Mouse (Mus musculus) midbrain, embryonic 15.5 days (tissue): Measurements from ENCODE around the gene Gm45713. TPM values are rescaled to one million over a fixed set of nuclear protein-coding genes. Genes with fewer than 3 reads are reported as not detected.
A peak's percentile ranks its signal among the peaks of the same experiment; 100 is the strongest.
"Not testable (repeated sequence)": the region's sequence is repeated elsewhere in the genome, so short reads cannot be mapped to it uniquely, and the experiment has no call there.

Source experiments
- ATAC-seq: fragments of 200-750 bp; cut with Nextera tagmentation; replicated peaks from 2 replicates; pipeline ENCODE4 v1.8.0; 2017; ENCODE audit warnings: moderate TSS enrichment
- H3K27ac ChIP-seq: fragments of 300-500 bp; sonication (generic); 2 replicates; pipeline ENCODE4 v1.5.1; 2015; ENCODE audit warnings: mild to moderate bottlenecking, inconsistent platforms
- H3K27me3 ChIP-seq: fragments of 300-500 bp; sonication (generic); replicated peaks from 2 replicates; pipeline ENCODE4 v1.6.1; 2015; ENCODE audit warnings: inconsistent platforms
- H3K36me3 ChIP-seq: fragments of 300-500 bp; sonication (generic); replicated peaks from 2 replicates; pipeline ENCODE4 v1.6.1; 2015; ENCODE audit warnings: inconsistent platforms
- H3K4me1 ChIP-seq: fragments of 300-500 bp; sonication (generic); 2 replicates; pipeline ENCODE4 v1.6.1; 2015; ENCODE audit warnings: inconsistent platforms
- H3K4me2 ChIP-seq: fragments of 300-500 bp; sonication (generic); 2 replicates; pipeline ENCODE4 v1.6.1; 2015; ENCODE audit warnings: inconsistent platforms, mild to moderate bottlenecking, moderate library complexity
- H3K4me3 ChIP-seq: fragments of 300-500 bp; sonication (generic); 2 replicates; pipeline ENCODE4 v1.5.1; 2015; ENCODE audit warnings: mild to moderate bottlenecking, inconsistent platforms
- H3K9ac ChIP-seq: fragments of 300-500 bp; sonication (generic); 2 replicates; pipeline ENCODE4 v1.6.1; 2015; ENCODE audit warnings: mild to moderate bottlenecking, inconsistent platforms
- H3K9me3 ChIP-seq: fragments of 300-500 bp; sonication (generic); 2 replicates; pipeline ENCODE4 v1.6.1; 2016; ENCODE audit warnings: inconsistent platforms
- WGBS: fragments of 180-500 bp; shearing (Covaris S2); methylation state at CpG from one replicate; pipeline ENCODE4 v1.1.7; 2015; ENCODE audit warnings: mixed read lengths; 5-methylcytosine and 5-hydroxymethylcytosine counted together
- polyA plus RNA-seq: library from polyadenylated mRNA; unstranded; fragments of >200 nt; fragmentation: Nextera tagmentation; extraction: Ambion mirVana; gene quantifications from 2 replicates; pipeline ENCODE4 v1.2.1, GENCODE M21; 2015

Gm45713 gene
- polyA plus RNA-seq, 1 experiment from 2014 or later, result not detected

- Histone ChIP-seq H3K4me1 (no peaks in the 10 kb centered on the region), H3K4me3 (no peak overlapping the region), H3K27ac (no peak overlapping the region), H3K27me3 (no peaks in the 10 kb centered on the region), H3K36me3 (0 out of 2 replicates have a peak, but pooled peaks cover 5% of the 10 kb centered on the region), H3K9ac (no peak overlapping the region), H3K9me3 (no peaks in the 10 kb centered on the region), H3K4me2 (no peak overlapping the region)
- ATAC-seq, result no peak
- WGBS, result 84% methylated on average over 2 of the region's 2 CpGs
Observed at GRCm38 (mm10) chr7:45113476-45113875, 22.6 kb downstream of the Gm45713 start.

- no peaks in the 10 kb centered on the region for H3K9me3 ChIP-seq
- H3K4me3 ChIP-seq, result no peak overlapping the region
- H3K4me2 ChIP-seq, result no peak overlapping the region
- no peaks in the 10 kb centered on the region for H3K27me3 ChIP-seq
- no peak for ATAC-seq
- WGBS, result 75% methylated on average over 3 of the region's 3 CpGs
- no peaks in the 10 kb centered on the region for H3K36me3 ChIP-seq
- H3K4me1 ChIP-seq, result no peaks in the 10 kb centered on the region
- no peak overlapping the region for H3K27ac ChIP-seq
- H3K9ac ChIP-seq, result no peak overlapping the region
Observed at GRCm38 (mm10) chr7:45112529-45112928, 23.5 kb downstream of the Gm45713 start.

GRCm38 (mm10) chr7:45111940-45112339, 24.1 kb downstream of the Gm45713 start:
- Histone ChIP-seq H3K4me1 (no peaks in the 10 kb centered on the region), H3K27me3 (no peaks in the 10 kb centered on the region), H3K4me2 (no peak overlapping the region), H3K9me3 (no peaks in the 10 kb centered on the region), H3K36me3 (no peaks in the 10 kb centered on the region), H3K9ac (no peak overlapping the region), H3K27ac (no peak overlapping the region), H3K4me3 (no peak overlapping the region)
- WGBS, result 68% methylated on average over 2 of the region's 2 CpGs
- no peak for ATAC-seq

GRCm38 (mm10) chr7:45110089-45110488, 25.9 kb downstream of the Gm45713 start:
- not testable (repeated sequence) for H3K27ac ChIP-seq, H3K9ac ChIP-seq, H3K4me1 ChIP-seq, H3K9me3 ChIP-seq, H3K27me3 ChIP-seq, H3K4me3 ChIP-seq, H3K4me2 ChIP-seq, ATAC-seq, H3K36me3 ChIP-seq
- WGBS, result 87% methylated on average over 4 of the region's 4 CpGs

GRCm38 (mm10) chr7:45107052-45107645, 28.9 kb downstream of the Gm45713 start:
- Histone ChIP-seq H3K27me3 (no peaks in the 10 kb centered on the region), H3K4me3 (no peak overlapping the region), H3K36me3 (no peaks in the 10 kb centered on the region), H3K27ac (no peak overlapping the region), H3K4me1 (no peaks in the 10 kb centered on the region), H3K9ac (no peak overlapping the region), H3K9me3 (no peaks in the 10 kb centered on the region), H3K4me2 (no peak overlapping the region)
- WGBS, result 40% methylated on average over 5 of the region's 5 CpGs
- ATAC-seq, result no peak

GRCm38 (mm10) chr7:45106441-45106840, 29.6 kb downstream of the Gm45713 start:
- 15% methylated on average over 6 of the region's 6 CpGs for WGBS
- Histone ChIP-seq H3K4me1 (no peaks in the 10 kb centered on the region), H3K36me3 (no peaks in the 10 kb centered on the region), H3K9me3 (no peaks in the 10 kb centered on the region), H3K27ac (no peak overlapping the region), H3K4me2 (no peak overlapping the region), H3K4me3 (no peak overlapping the region), H3K27me3 (no peaks in the 10 kb centered on the region), H3K9ac (no peak overlapping the region)
- ATAC-seq, result no peak

- Histone ChIP-seq H3K4me1 (no peaks in the 10 kb centered on the region), H3K4me2 (no peak overlapping the region), H3K9me3 (no peaks in the 10 kb centered on the region), H3K27ac (no peak overlapping the region), H3K36me3 (no peaks in the 10 kb centered on the region), H3K9ac (no peak overlapping the region), H3K27me3 (no peaks in the 10 kb centered on the region), H3K4me3 (no peak overlapping the region)
- 78% methylated on average over 8 of the region's 8 CpGs for WGBS
- ATAC-seq, result no peak
Observed at GRCm38 (mm10) chr7:45105491-45105890, 30.5 kb downstream of the Gm45713 start.

- H3K9me3 ChIP-seq, result no peaks in the 10 kb centered on the region
- 77% methylated on average over 5 of the region's 5 CpGs for WGBS
- no peaks in the 10 kb centered on the region for H3K27me3 ChIP-seq
- no peaks in the 10 kb centered on the region for H3K36me3 ChIP-seq
- ATAC-seq, result no peak
- H3K4me3 ChIP-seq, result no peak overlapping the region
- no peak overlapping the region for H3K27ac ChIP-seq
- no peak overlapping the region for H3K9ac ChIP-seq
- H3K4me2 ChIP-seq, result no peak overlapping the region
- no peaks in the 10 kb centered on the region for H3K4me1 ChIP-seq
Observed at GRCm38 (mm10) chr7:45104941-45105340, 31.1 kb downstream of the Gm45713 start.

GRCm38 (mm10) chr7:45103652-45104180, 32.3 kb downstream of the Gm45713 start, which contains the start of gene Fcgrt:
TSS of gene Fcgrt (minus strand) at chr7:45103851.
- no peaks in the 10 kb centered on the region for H3K4me1 ChIP-seq
- peak within 1 kb of the TSS; percentile 21 for H3K4me2 ChIP-seq
- no peak within 1 kb of the TSS for H3K27ac ChIP-seq
- H3K9me3 ChIP-seq, result no peaks in the 10 kb centered on the region
- 80% methylated on average over 7 of the region's 7 CpGs for WGBS
- no peak within 1 kb of the TSS for H3K4me3 ChIP-seq
- no peak within 1 kb of the TSS for H3K9ac ChIP-seq
- ATAC-seq, result no peak
- no peaks in the 10 kb centered on the region for H3K27me3 ChIP-seq
- H3K36me3 ChIP-seq, result no peaks in the 10 kb centered on the region

- no peaks in the 10 kb centered on the region for H3K27me3 ChIP-seq
- no peak overlapping the region for H3K4me3 ChIP-seq
- no peaks in the 10 kb centered on the region for H3K4me1 ChIP-seq
- no peaks in the 10 kb centered on the region for H3K36me3 ChIP-seq
- WGBS, result 78% methylated on average over 9 of the region's 9 CpGs
- no peak for ATAC-seq
- no peak overlapping the region for H3K9ac ChIP-seq
- H3K4me2 ChIP-seq, result peak overlapping the region; percentile 21
- no peak overlapping the region for H3K27ac ChIP-seq
- no peaks in the 10 kb centered on the region for H3K9me3 ChIP-seq
Observed at GRCm38 (mm10) chr7:45102940-45103585, 33.0 kb downstream of the Gm45713 start.

- WGBS, result 88% methylated on average over 11 of the region's 11 CpGs
- Histone ChIP-seq H3K27ac (no peak overlapping the region), H3K27me3 (no peaks in the 10 kb centered on the region)
Observed at GRCm38 (mm10) chr7:45102441-45102840, 33.6 kb downstream of the Gm45713 start.

GRCm38 (mm10) chr7:45100046-45100445, 36.0 kb downstream of the Gm45713 start:
- no peaks in the 10 kb centered on the region for H3K9me3 ChIP-seq
- H3K4me2 ChIP-seq, result no peak overlapping the region
- no peaks in the 10 kb centered on the region for H3K36me3 ChIP-seq
- no peaks in the 10 kb centered on the region for H3K27me3 ChIP-seq
- WGBS, result 90% methylated on average over 6 of the region's 6 CpGs
- H3K9ac ChIP-seq, result no peak overlapping the region
- no peak overlapping the region for H3K4me3 ChIP-seq
- H3K27ac ChIP-seq, result no peak overlapping the region
- H3K4me1 ChIP-seq, result no peaks in the 10 kb centered on the region
- ATAC-seq, result no peak

More at GRCm38 (mm10) chr7:45102441-45102840, 33.6 kb downstream of the Gm45713 start:
- Histone ChIP-seq H3K36me3 (no peaks in the 10 kb centered on the region), H3K9ac (no peak overlapping the region), H3K4me3 (no peak overlapping the region), H3K4me2 (peak overlapping the region; percentile 13), H3K4me1 (no peaks in the 10 kb centered on the region), H3K9me3 (no peaks in the 10 kb centered on the region)
- no peak for ATAC-seq
